Mouse (Mus musculus) heart, postnatal 0 days (tissue): Measurements from ENCODE around the gene Cpd. TPM values are rescaled to one million over a fixed set of nuclear protein-coding genes. Genes with fewer than 3 reads are reported as not detected.

Source experiments
- ATAC-seq: fragments of 200-750 bp; cut with Nextera tagmentation; 2 replicates; pipeline ENCODE4 v1.8.0; 2017; ENCODE audit warnings: low read depth, moderate number of reproducible peaks, moderate library complexity; ENCODE audit not compliant: insufficient read depth
- DNase-seq: peaks from one replicate; pipeline ENCODE4 v3.0.0-alpha.2; 2016; ENCODE audit warnings: low spot score
- H3K27ac ChIP-seq: fragments of 300-500 bp; sonication (generic); 2 replicates; pipeline ENCODE4 v1.5.1; 2014; ENCODE audit warnings: low read depth, mild to moderate bottlenecking
- H3K27me3 ChIP-seq: fragments of 300-500 bp; sonication (generic); 2 replicates; pipeline ENCODE4 v1.6.1; 2014; ENCODE audit warnings: low read length, mixed read lengths; ENCODE audit not compliant: control insufficient read depth, insufficient read depth
- H3K36me3 ChIP-seq: fragments of 300-500 bp; sonication (generic); replicated peaks from 2 replicates; pipeline ENCODE4 v1.6.1; 2014; ENCODE audit warnings: low read length, mixed read lengths; ENCODE audit not compliant: control insufficient read depth, insufficient read depth
- H3K4me1 ChIP-seq: fragments of 300-500 bp; sonication (generic); 2 replicates; pipeline ENCODE4 v1.6.1; 2014; ENCODE audit warnings: antibody characterized with exemption; ENCODE audit not compliant: control insufficient read depth, insufficient read depth
- H3K4me2 ChIP-seq: fragments of 300-500 bp; sonication (generic); 2 replicates; pipeline ENCODE4 v1.6.1; 2014; ENCODE audit warnings: low read depth, mild to moderate bottlenecking, low read length, moderate library complexity
- H3K4me3 ChIP-seq: fragments of 300-500 bp; sonication (generic); 2 replicates; pipeline ENCODE4 v1.5.1; 2014; ENCODE audit warnings: low read depth, low read length
- H3K9ac ChIP-seq: fragments of 300-500 bp; sonication (generic); replicated peaks from 2 replicates; pipeline ENCODE4 v1.6.1; 2014; ENCODE audit warnings: low read depth, low read length, mixed read lengths
- H3K9me3 ChIP-seq: fragments of 300-500 bp; sonication (generic); replicated peaks from 2 replicates; pipeline ENCODE4 v1.6.1; 2016; ENCODE audit warnings: low read length; ENCODE audit not compliant: control insufficient read depth
- CTCF ChIP-seq: IDR thresholded peaks from 2 replicates; pipeline ENCODE4 v1.5.1; 2016; ENCODE audit warnings: antibody characterized with exemption, control low read depth, low read depth
- EP300 ChIP-seq: IDR thresholded peaks from 2 replicates; pipeline ENCODE4 v1.6.1; 2016; ENCODE audit warnings: antibody characterized with exemption, low read depth
- WGBS: fragments of 180-500 bp; shearing (Covaris S2); extraction: QIAGEN DNeasy Blood & Tissue Kit; methylation state at CpG from one replicate; pipeline ENCODE4 v1.1.7; 2014; 5-methylcytosine and 5-hydroxymethylcytosine counted together
- polyA plus RNA-seq: library from polyadenylated mRNA; unstranded; fragments of >200 nt; fragmentation: Nextera tagmentation; extraction: Ambion mirVana; gene quantifications from 2 replicates; pipeline ENCODE4 v1.2.1, GENCODE M21; 2015
- total RNA-seq: library from RNA; depleted of rRNA; stranded (reverse); fragments of >200 nt; gene quantifications from 2 replicates; pipeline ENCODE4 v1.2.3, GENCODE M21; 2014; ENCODE audit warnings: low replicate concordance

Cpd gene
- total and polyA plus RNA-seq, 2 experiments from 2014 or later: 8.6 to 66.9 TPM

DNA sequence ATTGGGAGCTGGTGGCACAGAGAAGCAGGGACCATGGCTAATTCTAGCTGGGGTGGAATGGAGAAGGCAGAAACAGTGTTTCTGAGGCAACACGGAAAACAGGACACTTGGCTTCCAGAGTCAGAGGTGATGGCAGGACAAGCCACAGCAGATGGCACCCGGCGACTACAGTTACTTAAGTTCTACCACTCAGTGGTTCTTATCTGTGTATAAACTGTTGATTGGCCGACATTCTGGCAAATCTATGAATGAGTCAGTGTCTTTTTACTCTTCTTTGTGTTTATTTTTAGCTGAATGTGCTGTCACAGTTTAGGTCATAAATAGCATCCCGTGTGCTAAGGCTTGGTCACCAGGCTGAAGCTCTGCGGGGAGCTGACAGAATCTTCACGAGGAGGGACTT is 10.3 kb upstream of the Cpd start:
- Histone ChIP-seq H3K4me2 (no peak overlapping the region), H3K27me3 (no peaks in the 10 kb centered on the region), H3K4me1 (peaks cover 16% of the 10 kb centered on the region), H3K27ac (peak overlapping the region; percentile 72), H3K36me3 (no peaks in the 10 kb centered on the region), H3K9ac (no peak overlapping the region), H3K4me3 (no peak overlapping the region), H3K9me3 (no peaks in the 10 kb centered on the region)
- DNase-seq (peak; percentile 67), ATAC-seq (peak; percentile 54)
- 15% methylated on average over 7 of the region's 7 CpGs for WGBS
- TF ChIP-seq EP300 (no peak), CTCF (0 out of 2 replicates have a peak, but pooled peaks have one; percentile 5)

GRCm38 (mm10) chr11:76856601-76857000 is 9.8 kb upstream of the Cpd start:
- ATAC-seq (no peak), DNase-seq (no peak)
- TF ChIP-seq CTCF (no peak), EP300 (no peak)
- H3K4me3 ChIP-seq: no peak overlapping the region
- no peaks in the 10 kb centered on the region for H3K27me3 ChIP-seq
- H3K4me2 ChIP-seq: no peak overlapping the region
- no peaks in the 10 kb centered on the region for H3K9me3 ChIP-seq
- H3K9ac ChIP-seq: no peak overlapping the region
- H3K27ac ChIP-seq: peak overlapping the region; percentile 72
- WGBS: 84% methylated on average over 2 of the region's 2 CpGs
- peaks cover 15% of the 10 kb centered on the region for H3K4me1 ChIP-seq
- H3K36me3 ChIP-seq: no peaks in the 10 kb centered on the region

DNA sequence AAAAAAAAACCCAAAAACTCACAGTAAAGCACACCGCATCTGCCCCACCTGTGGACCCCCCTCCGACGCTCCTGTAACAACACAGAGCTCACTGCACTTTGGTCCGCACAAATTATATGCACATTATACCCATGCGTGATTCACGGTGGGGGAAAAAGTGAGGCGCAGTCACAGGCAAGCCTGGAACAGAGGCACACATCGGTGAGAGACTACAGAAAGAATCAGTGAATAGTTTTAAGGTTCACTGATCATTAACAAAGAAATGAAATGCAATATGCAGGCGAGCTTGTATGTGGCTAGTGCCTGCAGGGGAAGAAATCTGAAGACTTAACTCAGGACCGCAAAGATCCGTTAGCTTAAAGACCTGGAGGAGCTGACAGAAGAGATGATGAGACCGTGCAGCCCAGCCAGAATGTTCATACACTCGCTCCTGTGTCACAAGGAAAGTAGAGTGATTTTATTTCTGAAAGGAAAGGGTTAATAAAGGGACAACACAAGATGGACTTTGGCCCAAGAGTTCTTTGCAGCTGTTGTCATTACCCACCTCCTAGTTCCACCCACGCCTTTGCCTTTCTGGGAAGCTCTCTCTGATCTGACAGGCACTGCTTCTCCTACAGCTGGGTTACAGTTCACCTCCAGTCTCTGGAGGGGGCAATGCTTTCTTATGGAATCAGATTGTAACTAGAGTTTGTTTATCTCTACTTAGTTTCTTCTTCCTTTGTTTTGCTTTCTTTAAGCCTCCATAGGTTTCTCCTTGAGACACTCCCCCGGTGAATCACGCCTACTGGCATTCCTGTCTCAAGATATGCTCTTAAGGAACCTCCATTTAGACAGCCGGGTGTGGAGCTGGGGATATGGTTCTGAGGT is 7.9 kb upstream of the Cpd start:
- Histone ChIP-seq H3K9ac (no peak overlapping the region), H3K4me1 (peaks cover 10% of the 10 kb centered on the region; the same call in 1 of the 2 replicates), H3K9me3 (no peaks in the 10 kb centered on the region), H3K27me3 (no peaks in the 10 kb centered on the region), H3K4me2 (no peak overlapping the region), H3K4me3 (no peak overlapping the region), H3K27ac (no peak overlapping the region), H3K36me3 (no peaks in the 10 kb centered on the region)
- 71% methylated on average over 17 of the region's 17 CpGs for WGBS
- DNase-seq: peak; percentile 10
- no peak for ATAC-seq
- no peak for TF ChIP-seq EP300
- TF ChIP-seq CTCF: no peak

GRCm38 (mm10) chr11:76851512-76851911 is 4.7 kb upstream of the Cpd start:
- WGBS: 71% methylated on average over 3 of the region's 3 CpGs
- ATAC-seq (no peak), DNase-seq (no peak)
- Histone ChIP-seq H3K4me2 (no peak overlapping the region), H3K36me3 (no peaks in the 10 kb centered on the region), H3K27me3 (no peaks in the 10 kb centered on the region), H3K27ac (no peak overlapping the region), H3K4me3 (no peak overlapping the region), H3K9ac (no peak overlapping the region), H3K9me3 (no peaks in the 10 kb centered on the region), H3K4me1 (peaks cover 5% of the 10 kb centered on the region)
- 0 out of 2 replicates have a peak, but pooled peaks have one; percentile 7 for TF ChIP-seq CTCF
- TF ChIP-seq EP300: no peak

- no peak for DNase-seq
- Histone ChIP-seq H3K27me3 (no peaks in the 10 kb centered on the region), H3K9ac (no peak overlapping the region), H3K36me3 (no peaks in the 10 kb centered on the region), H3K27ac (no peak overlapping the region), H3K4me2 (no peak overlapping the region), H3K4me3 (no peak overlapping the region), H3K4me1 (peaks cover 14% of the 10 kb centered on the region), H3K9me3 (no peaks in the 10 kb centered on the region)
- WGBS: 51% methylated on average over 2 of the region's 2 CpGs
- no peak for TF ChIP-seq EP300
- TF ChIP-seq CTCF: no peak
- no peak for ATAC-seq
Observed at GRCm38 (mm10) chr11:76849596-76849995, 2.8 kb upstream of the Cpd start.
